Mouse (Mus musculus) kidney, postnatal 14 days (tissue): ENCODE measurements around the gene Snx9.

Source experiments
- DNase-seq: peaks from one replicate; pipeline ENCODE4 v3.0.0; 2022; ENCODE audit warnings: mixed read lengths

Gene Snx9

GRCm38 (mm10) chr17:5807847-5808386 is 33.2 kb upstream of the Snx9 start:
- peak; percentile 29 for DNase-seq

- no peak for DNase-seq
Measured at GRCm38 (mm10) chr17:5813863-5814640, 27.1 kb upstream of the Snx9 start.

GRCm38 (mm10) chr17:5814641-5814920 is 26.5 kb upstream of the Snx9 start:
- DNase-seq: no peak

GRCm38 (mm10) chr17:5817871-5818270 is 23.3 kb upstream of the Snx9 start:
- no peak for DNase-seq

GRCm38 (mm10) chr17:5819105-5819504 is 22.0 kb upstream of the Snx9 start:
- no peak for DNase-seq

GRCm38 (mm10) chr17:5819799-5820201 is 21.3 kb upstream of the Snx9 start:
- DNase-seq: peak; percentile 79

- peak; percentile 55 for DNase-seq
Measured at GRCm38 (mm10) chr17:5822541-5822940, 18.6 kb upstream of the Snx9 start.

GRCm38 (mm10) chr17:5823032-5823431 is 18.1 kb upstream of the Snx9 start:
- no peak for DNase-seq

GRCm38 (mm10) chr17:5827836-5828582 is 13.1 kb upstream of the Snx9 start:
- no peak for DNase-seq

- DNase-seq: no peak
Measured at GRCm38 (mm10) chr17:5828583-5828836, 12.6 kb upstream of the Snx9 start.

GRCm38 (mm10) chr17:5828944-5829343 is 12.2 kb upstream of the Snx9 start:
- DNase-seq: no peak

GRCm38 (mm10) chr17:5829930-5830329 is 11.2 kb upstream of the Snx9 start:
- no peak for DNase-seq

GRCm38 (mm10) chr17:5830382-5830781 is 10.7 kb upstream of the Snx9 start:
- DNase-seq: no peak

GRCm38 (mm10) chr17:5830832-5831231 is 10.3 kb upstream of the Snx9 start:
- no peak for DNase-seq

GRCm38 (mm10) chr17:5831257-5831806 is 9.8 kb upstream of the Snx9 start:
- no peak for DNase-seq

- DNase-seq: no peak
Measured at GRCm38 (mm10) chr17:5834166-5834565, 7.0 kb upstream of the Snx9 start.

- DNase-seq: no peak
Measured at GRCm38 (mm10) chr17:5834798-5835328, 6.3 kb upstream of the Snx9 start.

- DNase-seq: no peak
Measured at GRCm38 (mm10) chr17:5839549-5840240, 1.4 kb upstream of the Snx9 start.

- DNase-seq: no peak
Measured at GRCm38 (mm10) chr17:5840550-5841127, 490 bp upstream of the Snx9 start.

- no peak for DNase-seq
Measured at GRCm38 (mm10) chr17:5841943-5842273, 779 bp downstream of the Snx9 start.

- peak; percentile 31 for DNase-seq
Measured at GRCm38 (mm10) chr17:5842988-5843640, 2.0 kb downstream of the Snx9 start.

- DNase-seq: no peak
Measured at GRCm38 (mm10) chr17:5843641-5843990, 2.5 kb downstream of the Snx9 start.

- DNase-seq: no peak
Measured at GRCm38 (mm10) chr17:5845376-5845775, 4.2 kb downstream of the Snx9 start.
